Mouse (Mus musculus) hindbrain, postnatal 0 days (tissue): ENCODE measurements around the gene Slc39a9. TPM values are rescaled to one million over a fixed set of nuclear protein-coding genes. Genes with fewer than 3 reads are reported as not detected.

Experiments
- ATAC-seq: fragments of 200-750 bp; cut with Nextera tagmentation; 2 replicates; pipeline ENCODE4 v1.8.0; 2017; ENCODE audit warnings: mild to moderate bottlenecking, moderate TSS enrichment, moderate library complexity
- DNase-seq: peaks from one replicate; pipeline ENCODE4 v3.0.0-alpha.2; 2015; ENCODE audit warnings: low spot score
- H3K27ac ChIP-seq: fragments of 300-500 bp; sonication (generic); 2 replicates; pipeline ENCODE4 v1.5.1; 2014; ENCODE audit warnings: mild to moderate bottlenecking
- H3K27me3 ChIP-seq: fragments of 300-500 bp; sonication (generic); 2 replicates; pipeline ENCODE4 v1.6.1; 2014; ENCODE audit warnings: low read length, mixed read lengths; ENCODE audit not compliant: insufficient read depth
- H3K36me3 ChIP-seq: fragments of 300-500 bp; sonication (generic); 2 replicates; pipeline ENCODE4 v1.6.1; 2014; ENCODE audit warnings: low read length, mixed read lengths; ENCODE audit not compliant: insufficient read depth
- H3K4me1 ChIP-seq: fragments of 300-500 bp; sonication (generic); 2 replicates; pipeline ENCODE4 v1.6.1; 2014; ENCODE audit warnings: antibody characterized with exemption, low read length, mixed read lengths; ENCODE audit not compliant: insufficient read depth
- H3K4me2 ChIP-seq: fragments of 300-500 bp; sonication (generic); 2 replicates; pipeline ENCODE4 v1.6.1; 2014; ENCODE audit warnings: low read depth, mild to moderate bottlenecking, low read length, moderate library complexity, mixed read lengths
- H3K4me3 ChIP-seq: fragments of 300-500 bp; sonication (generic); 2 replicates; pipeline ENCODE4 v1.5.1; 2014; ENCODE audit warnings: low read length
- H3K9ac ChIP-seq: fragments of 300-500 bp; sonication (generic); replicated peaks from 2 replicates; pipeline ENCODE4 v1.6.1; 2014; ENCODE audit warnings: mild to moderate bottlenecking, low read length, moderate library complexity, mixed read lengths
- H3K9me3 ChIP-seq: fragments of 300-500 bp; sonication (generic); 2 replicates; pipeline ENCODE4 v1.6.1; 2016; ENCODE audit warnings: low read length, mixed read lengths
- CTCF ChIP-seq: IDR thresholded peaks from 2 replicates; pipeline ENCODE4 v1.5.1; 2016; ENCODE audit warnings: antibody characterized with exemption, control low read depth, low read depth
- WGBS: fragments of 180-500 bp; shearing (Covaris S2); extraction: QIAGEN DNeasy Blood & Tissue Kit; methylation state at CpG from one replicate; pipeline ENCODE4 v1.1.7; 2014; 5-methylcytosine and 5-hydroxymethylcytosine counted together
- polyA plus RNA-seq: library from polyadenylated mRNA; unstranded; fragments of >200 nt; fragmentation: Nextera tagmentation; extraction: Ambion mirVana; gene quantifications from 2 replicates; pipeline ENCODE4 v1.2.1, GENCODE M21; 2015
- total RNA-seq: library from RNA; depleted of rRNA; stranded (reverse); fragments of >200 nt; gene quantifications from 2 replicates; pipeline ENCODE4 v1.2.3, GENCODE M21; 2014

Gene Slc39a9
- total and polyA plus RNA-seq, 2 experiments from 2014 or later = 17.7 to 19.4 TPM

DNA sequence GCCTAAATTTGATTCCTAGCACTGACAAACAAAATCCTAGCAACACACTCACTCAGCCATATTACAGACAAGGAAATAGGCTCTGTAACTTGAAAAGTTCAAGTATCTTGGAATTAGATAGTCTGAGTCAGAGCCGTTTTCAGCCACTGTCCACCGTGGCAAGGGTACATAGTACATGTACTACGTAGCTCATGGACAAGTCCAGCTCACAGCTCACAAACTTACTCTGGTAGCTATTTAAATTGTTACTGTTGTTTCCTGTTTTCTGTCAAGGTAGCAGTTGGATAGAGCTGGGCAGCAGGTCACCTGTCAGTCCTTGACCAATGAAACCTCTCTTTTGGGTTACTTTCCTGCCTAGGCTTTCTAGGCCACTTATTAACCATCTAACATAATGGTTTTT lies 2.7 kb downstream of the Slc39a9 start:
- Histone ChIP-seq H3K27me3 (no peaks in the 10 kb centered on the region), H3K9me3 (no peaks in the 10 kb centered on the region), H3K9ac (no peak overlapping the region), H3K4me1 (peaks cover 28% of the 10 kb centered on the region), H3K36me3 (no peaks in the 10 kb centered on the region), H3K4me3 (no peak overlapping the region), H3K4me2 (peak overlapping the region; percentile 75), H3K27ac (no peak overlapping the region)
- WGBS = 94% methylated on average over 3 of the region's 3 CpGs
- ATAC-seq (no peak), DNase-seq (no peak)
- TF ChIP-seq CTCF = no peak

DNA sequence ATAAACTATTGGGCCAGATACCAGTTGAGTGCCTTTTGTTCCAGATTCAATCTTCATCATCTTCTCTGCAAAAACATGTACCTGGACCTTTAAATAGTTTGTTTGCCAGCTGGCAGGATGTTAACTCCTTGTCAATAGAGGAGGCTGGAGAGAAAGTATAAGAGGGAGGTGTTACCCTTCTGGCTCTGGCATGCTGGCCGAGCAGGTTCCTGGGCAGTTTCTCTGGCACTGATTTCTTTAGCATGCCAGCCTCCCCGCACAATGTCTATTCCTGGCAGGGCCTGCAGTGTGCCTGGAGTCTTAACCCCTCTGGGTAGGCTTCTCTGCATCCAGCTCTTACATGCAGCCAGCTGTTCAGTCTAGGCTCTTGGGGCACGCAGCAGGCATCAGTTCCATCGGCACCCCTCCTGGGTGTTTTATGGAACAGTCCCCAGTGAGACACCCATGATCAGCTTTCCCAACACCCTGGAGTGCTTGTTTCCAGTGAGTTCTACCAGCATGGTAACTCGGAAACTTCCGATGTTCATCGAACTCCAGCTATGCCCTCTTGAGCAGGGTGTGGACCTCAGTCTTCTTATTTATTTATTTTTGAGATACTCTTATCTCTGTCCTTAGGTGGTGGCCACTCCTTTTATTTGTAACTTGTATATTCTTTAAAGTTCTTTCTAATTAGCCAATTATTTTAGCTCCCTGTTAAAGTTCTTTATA lies 10.4 kb downstream of the Slc39a9 start:
- Histone ChIP-seq H3K27me3 (no peaks in the 10 kb centered on the region), H3K4me3 (no peak overlapping the region), H3K4me1 (no peaks in the 10 kb centered on the region), H3K27ac (no peak overlapping the region), H3K4me2 (no peak overlapping the region), H3K36me3 (no peaks in the 10 kb centered on the region), H3K9ac (no peak overlapping the region), H3K9me3 (no peaks in the 10 kb centered on the region)
- WGBS = 70% methylated on average over 7 of the region's 7 CpGs
- TF ChIP-seq CTCF = no peak
- no peak for ATAC-seq
- DNase-seq = peak; percentile 29

DNA sequence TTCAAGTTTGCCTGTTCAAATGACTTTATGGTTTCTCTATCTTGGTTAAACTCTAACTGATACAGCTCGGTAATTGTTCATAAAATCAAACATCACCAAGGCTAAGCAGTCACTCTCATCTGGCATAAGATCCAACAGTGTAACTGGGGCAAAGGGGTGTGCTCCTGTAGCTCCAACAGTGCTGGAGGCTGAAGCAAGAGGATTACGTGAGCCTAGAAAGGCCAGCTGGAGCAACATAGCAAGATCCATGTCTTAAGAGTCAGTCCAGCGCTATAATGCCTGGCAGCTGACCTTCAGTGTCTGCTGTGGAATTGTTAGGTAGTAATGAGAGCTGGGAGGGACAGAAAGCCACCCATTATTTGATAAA lies 11.0 kb downstream of the Slc39a9 start:
- 80% methylated on average over 3 of the region's 3 CpGs for WGBS
- Histone ChIP-seq H3K4me1 (no peaks in the 10 kb centered on the region), H3K4me3 (no peak overlapping the region), H3K27ac (no peak overlapping the region), H3K9ac (no peak overlapping the region), H3K36me3 (no peaks in the 10 kb centered on the region), H3K27me3 (no peaks in the 10 kb centered on the region), H3K4me2 (no peak overlapping the region), H3K9me3 (no peaks in the 10 kb centered on the region)
- DNase-seq (no peak), ATAC-seq (no peak)
- no peak for TF ChIP-seq CTCF

DNA sequence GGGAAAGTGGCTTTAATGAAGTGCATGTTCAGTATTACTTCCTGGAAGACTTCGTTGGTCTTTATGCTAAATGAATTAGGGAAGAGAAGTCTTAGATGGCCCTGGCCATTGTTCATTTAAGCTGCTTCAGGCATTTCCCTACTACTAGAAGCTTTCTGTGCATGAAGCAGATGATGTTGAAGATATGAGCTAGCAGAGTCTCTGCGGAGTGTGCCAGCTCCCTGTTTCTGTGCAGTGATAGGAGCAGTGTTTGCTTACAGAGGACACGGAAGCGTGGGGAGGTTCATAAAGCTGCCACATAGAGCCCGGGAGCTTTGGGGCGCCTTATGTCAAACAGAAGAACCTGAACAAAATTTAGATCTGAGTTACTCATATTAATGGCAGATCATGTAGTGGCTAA lies 15.0 kb downstream of the Slc39a9 start:
- Histone ChIP-seq H3K4me1 (no peaks in the 10 kb centered on the region), H3K36me3 (0 out of 2 replicates have a peak, but pooled peaks cover 8% of the 10 kb centered on the region), H3K4me2 (no peak overlapping the region), H3K27ac (no peak overlapping the region), H3K4me3 (no peak overlapping the region), H3K9me3 (no peaks in the 10 kb centered on the region), H3K27me3 (no peaks in the 10 kb centered on the region), H3K9ac (no peak overlapping the region)
- 76% methylated on average over 6 of the region's 6 CpGs for WGBS
- no peak for ATAC-seq
- no peak for DNase-seq
- no peak for TF ChIP-seq CTCF

DNA sequence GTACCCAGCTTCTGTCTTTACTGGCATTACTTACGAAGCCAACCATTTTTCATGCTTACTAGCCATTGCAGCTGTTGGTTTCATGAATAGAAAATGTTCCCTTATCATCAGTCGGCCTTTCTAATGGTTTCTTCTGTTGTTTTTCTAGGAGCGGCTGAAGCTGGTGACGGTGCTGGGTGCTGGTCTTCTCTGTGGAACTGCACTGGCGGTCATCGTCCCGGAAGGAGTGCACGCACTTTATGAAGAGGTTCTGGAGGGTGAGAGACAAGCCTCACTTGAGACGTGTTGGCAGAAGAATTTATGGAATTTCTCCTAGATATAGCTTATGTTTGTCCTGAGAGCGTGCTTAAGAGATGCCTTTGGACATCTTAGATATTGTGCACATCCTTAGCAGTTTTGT lies 18.6 kb downstream of the Slc39a9 start:
- ATAC-seq = no peak
- no peak overlapping the region for H3K9ac ChIP-seq
- TF ChIP-seq CTCF = no peak
- no peaks in the 10 kb centered on the region for H3K9me3 ChIP-seq
- H3K4me1 ChIP-seq = no peaks in the 10 kb centered on the region
- no peak overlapping the region for H3K4me2 ChIP-seq
- H3K36me3 ChIP-seq = peaks cover 10% of the 10 kb centered on the region; the same call in 1 of the 2 replicates
- H3K27ac ChIP-seq = no peak overlapping the region
- H3K4me3 ChIP-seq = no peak overlapping the region
- no peaks in the 10 kb centered on the region for H3K27me3 ChIP-seq
- DNase-seq = no peak
- WGBS = 93% methylated on average over 10 of the region's 10 CpGs

DNA sequence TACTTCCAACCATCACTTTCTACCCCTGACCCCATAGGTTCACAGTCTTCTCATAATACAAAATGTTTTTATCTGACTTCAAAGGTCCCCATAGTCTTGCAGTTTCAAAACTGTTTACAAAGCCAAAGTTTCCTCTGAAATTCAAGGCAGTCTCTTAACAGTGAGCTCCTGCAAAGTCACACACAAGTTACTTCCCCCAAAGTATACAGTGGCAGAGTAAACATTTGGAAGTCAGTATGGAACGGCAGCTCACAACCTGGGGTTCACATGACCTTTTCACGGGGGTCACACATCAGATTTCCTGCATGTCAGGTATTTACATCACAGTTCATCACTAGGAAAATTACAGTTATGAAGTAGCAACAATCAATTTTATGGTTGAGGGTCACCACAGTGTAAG lies 20.3 kb downstream of the Slc39a9 start:
- 81% methylated on average over 2 of the region's 2 CpGs for WGBS
- DNase-seq (no peak), ATAC-seq (no peak)
- H3K4me2 ChIP-seq = no peak overlapping the region
- no peak overlapping the region for H3K4me3 ChIP-seq
- H3K36me3 ChIP-seq = peaks cover 10% of the 10 kb centered on the region; the same call in 1 of the 2 replicates
- TF ChIP-seq CTCF = no peak
- H3K27me3 ChIP-seq = no peaks in the 10 kb centered on the region
- no peaks in the 10 kb centered on the region for H3K9me3 ChIP-seq
- no peak overlapping the region for H3K9ac ChIP-seq
- H3K4me1 ChIP-seq = no peaks in the 10 kb centered on the region
- no peak overlapping the region for H3K27ac ChIP-seq

DNA sequence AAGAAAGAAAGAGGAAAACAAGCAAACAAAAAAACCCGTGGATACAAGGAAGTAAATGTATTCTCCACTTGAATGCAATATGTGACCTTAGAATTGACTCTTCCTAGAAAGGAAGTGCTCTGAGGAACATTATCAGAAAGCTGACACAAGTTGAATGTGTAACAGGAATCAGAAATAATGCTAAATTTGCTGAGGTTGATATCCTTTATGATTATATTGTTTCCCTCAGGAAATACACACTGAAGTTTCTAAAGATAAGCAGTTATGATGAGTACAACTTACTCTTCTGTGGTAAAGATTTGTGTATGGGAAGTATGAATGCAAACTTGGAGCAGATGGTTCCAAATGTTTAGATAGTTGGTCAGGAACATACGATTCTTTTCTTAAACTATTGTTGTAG lies 24.7 kb downstream of the Slc39a9 start:
- ATAC-seq (no peak), DNase-seq (no peak)
- 88% methylated on average over 2 of the region's 2 CpGs for WGBS

More for the DNA sequence above, 24.7 kb downstream of the Slc39a9 start:
- H3K4me3 ChIP-seq = no peak overlapping the region
- H3K36me3 ChIP-seq = peaks cover 5% of the 10 kb centered on the region; the same call in 1 of the 2 replicates
- no peak overlapping the region for H3K9ac ChIP-seq
- TF ChIP-seq CTCF = no peak
- H3K4me2 ChIP-seq = no peak overlapping the region
- no peak overlapping the region for H3K27ac ChIP-seq
- no peaks in the 10 kb centered on the region for H3K4me1 ChIP-seq
- H3K27me3 ChIP-seq = no peaks in the 10 kb centered on the region
- H3K9me3 ChIP-seq = no peaks in the 10 kb centered on the region
